Mouse (Mus musculus) testis, adult 2 months (tissue): ENCODE results near the gene B3gnt7. TPM values are rescaled to one million over a fixed set of nuclear protein-coding genes. Genes with fewer than 3 reads are reported as not detected.

ENCODE experiments used
- H3K27ac ChIP-seq: fragments of 200-500 bp; 2 replicates; pipeline ENCODE4 v1.5.1; 2012; ENCODE audit warnings: low read depth, low read length; ENCODE audit not compliant: control insufficient read depth, insufficient read depth
- H3K27me3 ChIP-seq: fragments of 200-500 bp; 2 replicates; pipeline ENCODE4 v1.6.1; 2012; ENCODE audit warnings: mild to moderate bottlenecking, low read length, moderate library complexity; ENCODE audit not compliant: control insufficient read depth, insufficient read depth
- H3K36me3 ChIP-seq: fragments of 200-500 bp; 2 replicates; pipeline ENCODE4 v1.6.1; 2012; ENCODE audit warnings: mild to moderate bottlenecking, low read length; ENCODE audit not compliant: control insufficient read depth, insufficient read depth
- H3K4me1 ChIP-seq: fragments of 200-500 bp; 2 replicates; pipeline ENCODE4 v1.6.1; 2012; ENCODE audit warnings: low read length; ENCODE audit not compliant: control insufficient read depth, insufficient read depth
- H3K4me3 ChIP-seq: fragments of 200-500 bp; 2 replicates; pipeline ENCODE4 v1.5.1; 2012; ENCODE audit warnings: low read depth, mild to moderate bottlenecking, low read length, moderate library complexity, mixed read lengths; ENCODE audit not compliant: control insufficient read depth
- CTCF ChIP-seq: fragments of 200-500 bp; IDR thresholded peaks from 2 replicates; pipeline ENCODE4 v1.5.1; 2012; ENCODE audit warnings: low read depth, mild to moderate bottlenecking, inconsistent platforms, low read length, moderate library complexity; ENCODE audit not compliant: control insufficient read depth, insufficient read depth, insufficient replicate concordance
- POLR2A ChIP-seq: fragments of 200-500 bp; IDR thresholded peaks from 2 replicates; pipeline ENCODE4 v1.6.1; 2012; ENCODE audit warnings: low read depth, mild to moderate bottlenecking, inconsistent platforms, low read length, moderate library complexity; ENCODE audit not compliant: control insufficient read depth
- polyA plus RNA-seq: library from polyadenylated mRNA; depleted of rRNA; stranded (reverse); fragments of >200 nt; gene quantifications from 2 replicates; pipeline ENCODE4 v1.2.3, GENCODE M21; 2012; rRNA removed

B3gnt7 gene
- polyA plus RNA-seq, 1 experiment = 0.23 TPM

DNA sequence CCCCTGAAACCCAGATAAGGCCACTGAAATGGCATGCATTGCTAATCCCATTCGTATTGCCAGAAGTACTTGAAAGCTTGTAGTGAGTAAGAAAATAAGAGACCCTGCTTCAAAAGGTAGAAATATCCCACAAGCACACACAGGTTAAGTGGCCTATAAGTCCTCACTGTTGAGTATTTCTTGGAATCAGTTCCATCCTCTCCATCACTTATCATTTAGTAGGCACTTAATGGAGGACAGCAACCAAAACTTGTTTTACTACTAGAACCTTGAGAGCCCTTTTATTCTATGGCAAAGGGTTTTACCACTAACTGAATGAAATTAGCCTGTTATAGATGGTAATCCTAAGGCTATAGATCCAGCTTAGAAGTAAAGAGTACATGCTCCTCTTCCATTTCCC, 45.5 kb downstream of the B3gnt7 start:
- H3K36me3 ChIP-seq = peaks cover 1% of the 10 kb centered on the region; the same call in 1 of the 2 replicates
- TF ChIP-seq POLR2A = no peak
- no peak for TF ChIP-seq CTCF

DNA sequence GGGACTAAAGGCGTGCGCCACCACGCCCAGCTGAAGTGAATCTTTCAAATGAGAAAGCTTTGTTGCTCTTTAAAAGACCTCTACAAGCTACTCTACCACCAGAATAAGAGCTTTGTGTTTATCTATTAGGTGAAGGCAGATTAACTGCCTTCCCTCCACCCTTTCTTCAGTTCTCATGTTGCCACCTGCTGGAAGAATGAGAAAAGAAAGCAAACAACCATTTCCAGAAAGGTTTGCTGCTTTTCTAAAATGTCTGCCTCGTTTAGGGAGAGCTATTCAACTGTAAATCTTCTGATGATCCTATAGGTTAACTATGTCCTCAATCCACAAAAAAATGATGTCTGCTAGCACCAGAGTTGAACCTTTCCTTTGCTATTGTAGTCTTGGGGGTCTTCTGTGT, 46.2 kb downstream of the B3gnt7 start:
- Histone ChIP-seq H3K27ac (no peak overlapping the region), H3K4me3 (no peak overlapping the region), H3K27me3 (no peaks in the 10 kb centered on the region), H3K4me1 (no peaks in the 10 kb centered on the region), H3K36me3 (peaks cover 1% of the 10 kb centered on the region; the same call in 1 of the 2 replicates)
- TF ChIP-seq POLR2A (no peak), CTCF (no peak)

More for the DNA sequence above, 45.5 kb downstream of the B3gnt7 start:
- no peak overlapping the region for H3K27ac ChIP-seq
- H3K4me3 ChIP-seq = no peak overlapping the region
- H3K4me1 ChIP-seq = no peaks in the 10 kb centered on the region
- no peaks in the 10 kb centered on the region for H3K27me3 ChIP-seq

DNA sequence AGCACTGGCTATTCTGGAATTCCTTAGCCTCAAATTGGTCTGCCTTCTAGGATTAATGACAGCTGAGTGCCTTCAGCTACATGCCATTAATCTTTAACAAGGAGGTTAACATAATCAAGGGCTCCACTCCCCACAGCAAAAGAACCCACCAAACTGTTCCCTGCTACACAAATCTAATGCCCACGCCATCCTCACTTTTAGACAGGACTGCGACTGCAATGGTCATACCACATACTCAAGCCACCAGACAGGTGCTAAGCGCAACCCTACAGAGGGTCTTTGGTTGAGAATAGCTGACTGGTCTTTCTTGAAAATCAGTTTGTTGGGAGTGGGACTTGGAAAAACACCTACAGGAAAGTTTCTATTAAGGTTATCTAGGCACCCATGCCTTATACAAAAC, 46.6 kb downstream of the B3gnt7 start:
- Histone ChIP-seq H3K4me1 (no peaks in the 10 kb centered on the region), H3K4me3 (no peak overlapping the region), H3K27ac (no peak overlapping the region), H3K36me3 (peaks cover 1% of the 10 kb centered on the region; the same call in 1 of the 2 replicates), H3K27me3 (no peaks in the 10 kb centered on the region)
- TF ChIP-seq CTCF (no peak), POLR2A (no peak)

DNA sequence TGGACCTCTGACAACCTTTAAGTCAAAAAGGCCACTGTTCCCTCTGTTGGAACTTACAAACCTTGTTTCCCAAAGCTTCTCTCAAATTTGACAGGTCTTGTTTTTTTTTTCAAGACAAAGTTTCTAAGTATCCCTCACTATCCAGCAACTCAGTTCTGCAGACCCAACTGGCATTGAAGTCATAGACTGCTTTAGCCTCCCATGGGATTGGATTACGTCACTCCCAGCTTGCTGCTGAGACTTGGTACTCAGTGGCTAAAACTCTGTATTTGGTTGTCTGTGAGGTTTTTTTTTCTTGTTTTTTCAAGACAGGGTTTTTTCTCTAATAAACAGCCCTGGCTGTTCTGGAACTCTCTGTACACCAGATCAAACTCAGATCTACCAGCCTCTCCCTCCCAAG, 47.1 kb downstream of the B3gnt7 start:
- H3K36me3 ChIP-seq = peaks cover 1% of the 10 kb centered on the region; the same call in 1 of the 2 replicates
- H3K27me3 ChIP-seq = no peaks in the 10 kb centered on the region
- H3K4me3 ChIP-seq = no peak overlapping the region
- TF ChIP-seq CTCF (no peak), POLR2A (no peak)
- no peaks in the 10 kb centered on the region for H3K4me1 ChIP-seq
- H3K27ac ChIP-seq = no peak overlapping the region

DNA sequence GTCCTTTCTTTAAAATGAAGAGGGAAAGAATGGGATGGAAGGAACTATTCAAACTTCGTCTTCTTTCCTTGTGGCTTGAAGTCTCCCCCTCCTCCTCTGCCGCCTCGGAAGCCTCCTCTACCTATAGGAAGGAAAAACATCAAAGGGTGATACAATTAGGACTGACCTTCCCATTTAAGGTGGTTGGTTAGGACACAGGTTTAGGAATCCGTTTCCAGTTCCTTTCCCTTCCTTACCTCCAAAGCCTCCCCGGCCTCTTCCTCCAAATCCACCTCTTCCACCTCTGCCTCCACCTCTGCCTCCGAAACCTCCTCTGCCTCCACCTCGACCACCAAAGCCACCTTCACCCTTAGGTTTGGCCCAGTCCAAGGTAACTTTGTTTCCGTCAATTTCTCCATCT, 47.9 kb downstream of the B3gnt7 start:
- Histone ChIP-seq H3K36me3 (peaks cover 1% of the 10 kb centered on the region; the same call in 1 of the 2 replicates), H3K4me3 (no peak overlapping the region), H3K27ac (no peak overlapping the region), H3K27me3 (no peaks in the 10 kb centered on the region), H3K4me1 (no peaks in the 10 kb centered on the region)
- TF ChIP-seq POLR2A (no peak), CTCF (no peak)

DNA sequence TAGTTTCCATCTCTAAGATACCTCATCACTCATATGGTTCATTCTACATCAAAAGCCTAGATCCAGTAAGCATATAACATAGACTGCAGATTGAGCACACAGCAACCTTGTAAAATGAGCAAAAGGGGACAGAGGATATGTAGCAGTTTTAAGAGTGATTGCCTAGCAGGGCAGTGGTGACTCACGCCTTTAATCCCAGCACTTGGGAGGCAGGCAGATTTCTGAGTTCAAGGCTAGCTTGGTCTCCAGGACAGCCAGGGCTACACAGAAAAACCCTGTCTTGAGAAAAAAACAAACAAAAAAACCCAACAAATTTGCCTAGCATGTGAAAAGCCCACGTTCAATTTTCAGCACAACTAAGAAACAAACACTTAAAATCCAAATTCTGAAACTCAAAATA, 51.6 kb downstream of the B3gnt7 start:
- H3K4me1 ChIP-seq = peaks cover 2% of the 10 kb centered on the region; the same call in 1 of the 2 replicates
- H3K4me3 ChIP-seq = no peak overlapping the region
- H3K27me3 ChIP-seq = no peaks in the 10 kb centered on the region
- TF ChIP-seq CTCF = no peak
- no peak for TF ChIP-seq POLR2A
- no peak overlapping the region for H3K27ac ChIP-seq
- H3K36me3 ChIP-seq = peaks cover 1% of the 10 kb centered on the region; the same call in 1 of the 2 replicates

Other genes with a start within 250 kb of the B3gnt7 start
- 34.6 and 44.0 TPM in 2 replicates for gene Psmd1, start 238.4 kb upstream of the B3gnt7 start, polyA plus RNA-seq
- gene Htr2b, start 190.9 kb upstream of the B3gnt7 start, polyA plus RNA-seq = 0.05 and 0.07 TPM in 2 replicates
- 2.6 and 3.1 TPM in 2 replicates for gene Gm21972, start 169.2 kb upstream of the B3gnt7 start, polyA plus RNA-seq
- 36.5 and 38.2 TPM in 2 replicates for gene Armc9, start 148.1 kb upstream of the B3gnt7 start, polyA plus RNA-seq
- gene Ncl, start 56.6 kb downstream of the B3gnt7 start, polyA plus RNA-seq = 5.1 and 5.7 TPM in 2 replicates
- 11.7 and 23.8 TPM in 2 replicates for gene Nmur1, start 123.4 kb downstream of the B3gnt7 start, polyA plus RNA-seq
- 140 and 142 TPM in 2 replicates for gene Tex44, start 123.5 kb downstream of the B3gnt7 start, polyA plus RNA-seq
- 126 and 135 TPM in 2 replicates for gene Ptma, start 223.9 kb downstream of the B3gnt7 start, polyA plus RNA-seq